Mouse (Mus musculus): ENCODE measurements around the gene Higd1a. TPM values are rescaled to one million over a fixed set of nuclear protein-coding genes. Genes with fewer than 3 reads are reported as not detected.

Gene Higd1a
- total RNA-seq, 2 experiments from 2014 or later, result 89.1 to 111 TPM

- no peak for DNase-seq
- H3K27ac ChIP-seq, result peak overlapping the region; percentile 48; the same call in 1 of the 2 replicates
- no peak for TF ChIP-seq CTCF (IDR thresholded peaks at IDR 0.05)
- intact Hi-C loops (cut with DNase I), result loop anchor here (1.0 kb wide), 1 partner anchor 28 kb away; no protein-coding TSS in a partner anchor
- no peak overlapping the region for H3K4me3 ChIP-seq
These were observed 10.3 kb downstream of the Higd1a start for GRCm38 (mm10) chr9:121847842-121848241.

- H3K27ac ChIP-seq, result peak overlapping the region; percentile 48; the same call in 1 of the 2 replicates
- intact Hi-C loops (cut with DNase I), result loop anchor here (1.0 kb wide), 1 partner anchor 29 kb away; no protein-coding TSS in a partner anchor
- no peak for DNase-seq
- H3K4me3 ChIP-seq, result no peak overlapping the region
- TF ChIP-seq CTCF (IDR thresholded peaks at IDR 0.05), result no peak
These were observed 11.0 kb downstream of the Higd1a start for GRCm38 (mm10) chr9:121847138-121847537.

GRCm38 (mm10) chr9:121846526-121847118 is 11.5 kb downstream of the Higd1a start:
- Histone ChIP-seq H3K27ac (no peak overlapping the region), H3K4me3 (no peak overlapping the region)
- peak; percentile 71 for TF ChIP-seq CTCF (IDR thresholded peaks at IDR 0.05)
- DNase-seq, result no peak
- intact Hi-C loops (cut with DNase I), result loop anchor here (1.0 kb wide), 1 partner anchor 30 kb away; no protein-coding TSS in a partner anchor

- no peak for DNase-seq
- TF ChIP-seq CTCF (IDR thresholded peaks at IDR 0.05), result peak; percentile 28
- Histone ChIP-seq H3K27ac (no peak overlapping the region), H3K4me3 (no peak overlapping the region)
- intact Hi-C loops (cut with DNase I), result no loop called here
These were observed 15.2 kb downstream of the Higd1a start for GRCm38 (mm10) chr9:121842914-121843313.

- Histone ChIP-seq H3K4me3 (peak overlapping the region; percentile 73), H3K27ac (no peak overlapping the region)
- no peak for TF ChIP-seq CTCF (IDR thresholded peaks at IDR 0.05)
- DNase-seq, result no peak
- intact Hi-C loops (cut with DNase I), result no loop called here
These were observed 18.6 kb downstream of the Higd1a start for GRCm38 (mm10) chr9:121839622-121839965.

- DNase-seq, result peak; percentile 69
- H3K4me3 ChIP-seq, result peak within 1 kb of the TSS; percentile 73
- no peak within 1 kb of the TSS for H3K27ac ChIP-seq
These were observed 19.1 kb downstream of the Higd1a start, which contains the start of gene Ccdc13 for GRCm38 (mm10) chr9:121838829-121839621. Ccdc13 (minus strand) TSS chr9:121839461.

GRCm38 (mm10) chr9:121838008-121838407 is 20.2 kb downstream of the Higd1a start:
- no peak overlapping the region for H3K4me3 ChIP-seq
- TF ChIP-seq CTCF (IDR thresholded peaks at IDR 0.05), result no peak
- no peak overlapping the region for H3K27ac ChIP-seq
- intact Hi-C loops (cut with DNase I), result no loop called here
- DNase-seq, result no peak

More at GRCm38 (mm10) chr9:121838829-121839621, 19.1 kb downstream of the Higd1a start, which contains the start of gene Ccdc13:
- intact Hi-C loops (cut with DNase I), result no loop called here
- no peak for TF ChIP-seq CTCF (IDR thresholded peaks at IDR 0.05)

GRCm38 (mm10) chr9:121833825-121834224 is 24.3 kb downstream of the Higd1a start:
- no peak for TF ChIP-seq CTCF (IDR thresholded peaks at IDR 0.05)
- Histone ChIP-seq H3K27ac (no peak overlapping the region), H3K4me3 (no peak overlapping the region)
- intact Hi-C loops (cut with DNase I), result loop anchor here (5.0 kb wide), 1 partner anchor 43 kb away; no protein-coding TSS in a partner anchor
- DNase-seq, result no peak

GRCm38 (mm10) chr9:121830956-121831293 is 27.2 kb downstream of the Higd1a start:
- intact Hi-C loops (cut with DNase I), result loop anchor here (2.0 to 5.0 kb wide), 2 partner anchors 46 to 132 kb away; no protein-coding TSS in a partner anchor
- H3K27ac ChIP-seq, result no peak overlapping the region
- DNase-seq, result peak; percentile 84
- TF ChIP-seq CTCF (IDR thresholded peaks at IDR 0.05), result peak; percentile 88
- no peak overlapping the region for H3K4me3 ChIP-seq

- peak; percentile 76 for TF ChIP-seq CTCF (IDR thresholded peaks at IDR 0.05)
- peak; percentile 78 for DNase-seq
- intact Hi-C loops (cut with DNase I), result loop anchor here (2.0 to 5.0 kb wide), 2 partner anchors 47 to 132 kb away; no protein-coding TSS in a partner anchor
- H3K4me3 ChIP-seq, result no peak overlapping the region
- peak overlapping the region; percentile 13; the same call in 1 of the 2 replicates for H3K27ac ChIP-seq
These were observed 27.8 kb downstream of the Higd1a start for GRCm38 (mm10) chr9:121830243-121830955.

- DNase-seq, result no peak
- H3K4me3 ChIP-seq, result no peak overlapping the region
- intact Hi-C loops (cut with DNase I), result no loop called here
- no peak overlapping the region for H3K27ac ChIP-seq
- TF ChIP-seq CTCF (IDR thresholded peaks at IDR 0.05), result no peak
These were observed 28.7 kb downstream of the Higd1a start for GRCm38 (mm10) chr9:121829270-121829992.

- intact Hi-C loops (cut with DNase I), result no loop called here
- H3K4me3 ChIP-seq, result no peak overlapping the region
- TF ChIP-seq CTCF (IDR thresholded peaks at IDR 0.05), result no peak
- H3K27ac ChIP-seq, result no peak overlapping the region
- DNase-seq, result no peak
These were observed 29.8 kb downstream of the Higd1a start for GRCm38 (mm10) chr9:121828314-121828713.

All from gastrocnemius, adult 2 months (tissue).